Mouse (Mus musculus): ENCODE data around the gene Gab2. TPM values are rescaled to one million over a fixed set of nuclear protein-coding genes. Genes with fewer than 3 reads are reported as not detected.

Gab2 gene
- total and polyA plus RNA-seq, 2 experiments from 2014 or later, result 12.5 to 26.7 TPM

GRCm38 (mm10) chr7:97128949-97129348 is 47.6 kb downstream of the Gab2 start:
- Histone ChIP-seq H3K27me3 (ENCODE audit: insufficient read depth, low read length) (no peaks in the 10 kb centered on the region), H3K36me3 (ENCODE audit: insufficient read depth, low read length) (no peaks in the 10 kb centered on the region), H3K27ac (no peak overlapping the region), H3K9me3 (ENCODE audit: low read length) (no peaks in the 10 kb centered on the region), H3K4me3 (ENCODE audit: low read length) (no peak overlapping the region), H3K9ac (replicated peaks; ENCODE audit: low read length) (no peak overlapping the region), H3K4me2 (ENCODE audit: low read depth, low read length) (no peak overlapping the region), H3K4me1 (ENCODE audit: insufficient read depth, low read length) (no peaks in the 10 kb centered on the region)
- DNase-seq (ENCODE audit: low spot score), result no peak
- no peak for TF ChIP-seq CTCF (IDR thresholded peaks at IDR 0.05; ENCODE audit: low read depth)
- no peak for ATAC-seq
- 23% methylated on average over 1 of the region's 1 CpGs for WGBS

GRCm38 (mm10) chr7:97136453-97136852 is 55.1 kb downstream of the Gab2 start:
- Histone ChIP-seq H3K36me3 (ENCODE audit: insufficient read depth, low read length) (no peaks in the 10 kb centered on the region), H3K4me3 (ENCODE audit: low read length) (no peak overlapping the region), H3K27ac (no peak overlapping the region), H3K4me2 (ENCODE audit: low read depth, low read length) (no peak overlapping the region), H3K27me3 (ENCODE audit: insufficient read depth, low read length) (no peaks in the 10 kb centered on the region), H3K4me1 (ENCODE audit: insufficient read depth, low read length) (no peaks in the 10 kb centered on the region), H3K9ac (replicated peaks; ENCODE audit: low read length) (no peak overlapping the region), H3K9me3 (ENCODE audit: low read length) (peaks cover 9% of the 10 kb centered on the region)
- TF ChIP-seq CTCF (IDR thresholded peaks at IDR 0.05; ENCODE audit: low read depth), result no peak
- 77% methylated on average over 3 of the region's 3 CpGs for WGBS
- ATAC-seq, result no peak
- DNase-seq (ENCODE audit: low spot score), result no peak

GRCm38 (mm10) chr7:97151082-97151813 is 69.9 kb downstream of the Gab2 start:
- WGBS, result 52% methylated on average over 2 of the region's 2 CpGs
- no peak overlapping the region for H3K27ac ChIP-seq
- no peaks in the 10 kb centered on the region for H3K27me3 ChIP-seq (ENCODE audit: insufficient read depth, low read length)
- ATAC-seq (peak; percentile 72; the same call in 1 of the 2 replicates), DNase-seq (ENCODE audit: low spot score) (peak; percentile 6)
- H3K9me3 ChIP-seq (ENCODE audit: low read length), result no peaks in the 10 kb centered on the region
- H3K36me3 ChIP-seq (ENCODE audit: insufficient read depth, low read length), result no peaks in the 10 kb centered on the region
- H3K9ac ChIP-seq (replicated peaks; ENCODE audit: low read length), result no peak overlapping the region
- no peak overlapping the region for H3K4me3 ChIP-seq (ENCODE audit: low read length)
- TF ChIP-seq CTCF (IDR thresholded peaks at IDR 0.05; ENCODE audit: low read depth), result no peak
- no peak overlapping the region for H3K4me2 ChIP-seq (ENCODE audit: low read depth, low read length)
- no peaks in the 10 kb centered on the region for H3K4me1 ChIP-seq (ENCODE audit: insufficient read depth, low read length)

GRCm38 (mm10) chr7:97154756-97155487 is 73.5 kb downstream of the Gab2 start:
- WGBS, result 58% methylated on average over 2 of the region's 2 CpGs
- DNase-seq (ENCODE audit: low spot score), result peak; percentile 4
- no peak for TF ChIP-seq CTCF (IDR thresholded peaks at IDR 0.05; ENCODE audit: low read depth)

GRCm38 (mm10) chr7:97164261-97164660 is 82.9 kb downstream of the Gab2 start:
- no peak overlapping the region for H3K4me3 ChIP-seq (ENCODE audit: low read length)

More at GRCm38 (mm10) chr7:97154756-97155487, 73.5 kb downstream of the Gab2 start:
- no peaks in the 10 kb centered on the region for H3K4me1 ChIP-seq (ENCODE audit: insufficient read depth, low read length)
- no peaks in the 10 kb centered on the region for H3K27me3 ChIP-seq (ENCODE audit: insufficient read depth, low read length)
- no peak overlapping the region for H3K4me3 ChIP-seq (ENCODE audit: low read length)
- ATAC-seq, result no peak
- H3K36me3 ChIP-seq (ENCODE audit: insufficient read depth, low read length), result no peaks in the 10 kb centered on the region
- H3K27ac ChIP-seq, result no peak overlapping the region
- H3K9ac ChIP-seq (replicated peaks; ENCODE audit: low read length), result no peak overlapping the region
- no peaks in the 10 kb centered on the region for H3K9me3 ChIP-seq (ENCODE audit: low read length)
- no peak overlapping the region for H3K4me2 ChIP-seq (ENCODE audit: low read depth, low read length)

GRCm38 (mm10) chr7:97171089-97171488 is 89.7 kb downstream of the Gab2 start:
- no peaks in the 10 kb centered on the region for H3K4me1 ChIP-seq (ENCODE audit: insufficient read depth, low read length)
- H3K9ac ChIP-seq (replicated peaks; ENCODE audit: low read length), result no peak overlapping the region
- no peak overlapping the region for H3K4me2 ChIP-seq (ENCODE audit: low read depth, low read length)
- 94% methylated on average over 1 of the region's 1 CpGs for WGBS
- no peaks in the 10 kb centered on the region for H3K9me3 ChIP-seq (ENCODE audit: low read length)
- H3K36me3 ChIP-seq (ENCODE audit: insufficient read depth, low read length), result no peaks in the 10 kb centered on the region
- H3K4me3 ChIP-seq (ENCODE audit: low read length), result no peak overlapping the region
- no peak for TF ChIP-seq CTCF (IDR thresholded peaks at IDR 0.05; ENCODE audit: low read depth)
- DNase-seq (ENCODE audit: low spot score) (no peak), ATAC-seq (no peak)
- H3K27me3 ChIP-seq (ENCODE audit: insufficient read depth, low read length), result no peaks in the 10 kb centered on the region
- no peak overlapping the region for H3K27ac ChIP-seq

More at GRCm38 (mm10) chr7:97164261-97164660, 82.9 kb downstream of the Gab2 start:
- no peak overlapping the region for H3K9ac ChIP-seq (replicated peaks; ENCODE audit: low read length)
- no peak overlapping the region for H3K4me2 ChIP-seq (ENCODE audit: low read depth, low read length)
- no peaks in the 10 kb centered on the region for H3K4me1 ChIP-seq (ENCODE audit: insufficient read depth, low read length)
- no peaks in the 10 kb centered on the region for H3K36me3 ChIP-seq (ENCODE audit: insufficient read depth, low read length)
- no peak for ATAC-seq
- TF ChIP-seq CTCF (IDR thresholded peaks at IDR 0.05; ENCODE audit: low read depth), result no peak
- 60% methylated on average over 1 of the region's 1 CpGs for WGBS
- no peak for DNase-seq (ENCODE audit: low spot score)
- H3K9me3 ChIP-seq (ENCODE audit: low read length), result no peaks in the 10 kb centered on the region
- H3K27ac ChIP-seq, result no peak overlapping the region
- H3K27me3 ChIP-seq (ENCODE audit: insufficient read depth, low read length), result no peaks in the 10 kb centered on the region

All from hindbrain, postnatal 0 days (tissue).